5 mouse cellular contexts compared by ENCODE assay signal in the genomic region with DNA sequence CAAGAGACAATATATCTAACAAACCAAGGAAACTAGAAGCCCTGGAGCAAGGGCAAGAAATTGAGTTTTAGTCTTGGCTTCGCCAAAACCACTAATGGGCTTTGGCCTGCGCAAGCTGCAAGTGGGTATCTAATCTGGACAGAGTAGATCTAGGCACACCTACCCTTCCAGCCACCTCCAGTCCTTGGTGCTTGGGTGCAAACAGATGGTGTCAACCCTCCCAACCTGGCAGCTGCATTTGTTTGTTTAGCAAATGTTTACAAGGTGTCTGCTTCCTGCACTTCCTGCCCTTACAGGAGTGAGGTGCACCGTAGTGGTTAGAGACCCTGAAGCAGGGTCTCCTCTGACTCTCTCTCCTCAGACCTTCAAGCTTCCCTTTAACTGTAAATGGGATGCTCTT.
"Had no signal": no experiment of that assay in that cellular context is flagged by ENCODE, and none has a peak within 500 bp of the region (broad histone marks: within the 10 kb centered on the region; RNA-seq: fewer than 3 reads in every experiment).

No protein-coding gene starts in this region.

- H3K4me3 ChIP-seq: hindbrain, embryonic 13.5 days; limb, embryonic 12.5 days; liver, embryonic 12.5 days had no signal

- H3K4me1 ChIP-seq: liver, embryonic 12.5 days had no signal

- ATAC-seq: liver, embryonic 12.5 days had no signal

- DNase-seq: thymus, adult 18-20 months had no signal

- H3K9me3 ChIP-seq: hindbrain, embryonic 13.5 days; limb, embryonic 12.5 days; liver, embryonic 12.5 days had no signal

- H3K4me2 ChIP-seq: hindbrain, embryonic 13.5 days; limb, embryonic 12.5 days; liver, embryonic 12.5 days; midbrain, embryonic 11.5 days had no signal

- H3K27me3 ChIP-seq: hindbrain, embryonic 13.5 days; limb, embryonic 12.5 days; liver, embryonic 12.5 days had no signal

- H3K27ac ChIP-seq: hindbrain, embryonic 13.5 days; limb, embryonic 12.5 days; liver, embryonic 12.5 days had no signal

- H3K9ac ChIP-seq: hindbrain, embryonic 13.5 days; limb, embryonic 12.5 days; liver, embryonic 12.5 days had no signal
